Mouse (Mus musculus) adrenal gland, postnatal 0 days (tissue): ENCODE measurements around the gene S1pr1. TPM values are rescaled to one million over a fixed set of nuclear protein-coding genes. Genes with fewer than 3 reads are reported as not detected.

Source experiments
- polyA plus RNA-seq: library from polyadenylated mRNA; unstranded; fragments of >200 nt; fragmentation: Nextera tagmentation; extraction: Ambion mirVana; gene quantifications from 2 replicates; pipeline ENCODE4 v1.2.1, GENCODE M21; 2015

The S1pr1 gene
- 7.5 and 16.8 TPM in 2 replicates for polyA plus RNA-seq

GRCm38 (mm10) chr3:115714671-115715651, at the start of gene S1pr1:
TSS of gene S1pr1 (minus strand) at chr3:115715072.

Other genes starting within 250 kb of the S1pr1 start
- gene Dph5, start 172.8 kb upstream of the S1pr1 start, polyA plus RNA-seq: 17.4 and 24.9 TPM in 2 replicates